Mouse (Mus musculus): ENCODE data around the gene Ang. TPM values are rescaled to one million over a fixed set of nuclear protein-coding genes. Genes with fewer than 3 reads are reported as not detected.

Ang gene
- total and polyA plus RNA-seq, 3 experiments, result 0.44 to 2.2 (median 1.2) TPM

- in situ Hi-C loops (cut with MboI; ENCODE audit: low pct_ligation_motif_present, low pct_unique_long_range_greater_than_20kb, low sequenced_read_pairs), result no loop called here
- H3K79me2 ChIP-seq (replicated peaks; ENCODE audit: control insufficient read depth, extremely low read depth, insufficient read depth, poor library complexity, severe bottlenecking), result no peaks in the 10 kb centered on the region
- no peaks in the 10 kb centered on the region for H3K36me3 ChIP-seq (replicated peaks in 1 of 2; ENCODE audit: control insufficient read depth in 1 of 2, insufficient read depth in 1 of 2, low read length in 1 of 2)
- peaks cover 5% of the 10 kb centered on the region for H3K27me3 ChIP-seq (replicated peaks)
- dilution Hi-C loops (cut with MboI; ENCODE audit: extremely low pct_ligation_motif_present, extremely low pct_unique_long_range_greater_than_20kb, low sequenced_read_pairs), result no loop called here
- no peak overlapping the region for H3K4me2 ChIP-seq (ENCODE audit: insufficient read depth, low read depth, poor library complexity, severe bottlenecking)
- H3K4me3 ChIP-seq (replicated peaks in 1 of 3; ENCODE audit: low read depth in 2 of 3, low read length in 2 of 3, poor library complexity in 1 of 3), result no peak overlapping the region
- no peaks in the 10 kb centered on the region for H3K9me3 ChIP-seq (replicated peaks; ENCODE audit: low read length)
- no peak for DNase-seq (ENCODE audit: extremely low read depth)
- TF ChIP-seq KAT2A (IDR thresholded peaks at IDR 0.05; ENCODE audit: insufficient replicate concordance, low read length) (no peak), UBTF (IDR thresholded peaks at IDR 0.05; ENCODE audit: low read depth, low read length) (no peak), ELF1 (IDR thresholded peaks at IDR 0.05; ENCODE audit: low read depth, low read length) (no peak), RAD21 (IDR thresholded peaks at IDR 0.05; ENCODE audit: low read depth, low read length) (no peak), GABPA (IDR thresholded peaks at IDR 0.05; ENCODE audit: insufficient replicate concordance, low read depth, low read length) (no peak), TCF12 (IDR thresholded peaks at IDR 0.05; ENCODE audit: low read depth, low read length) (no peak), PAX5 (IDR thresholded peaks at IDR 0.05; ENCODE audit: low read length) (no peak), ZMIZ1 (IDR thresholded peaks at IDR 0.05; ENCODE audit: low read depth, low read length) (no peak), POLR2AphosphoS2 (IDR thresholded peaks at IDR 0.05; ENCODE audit: low read depth, low read length) (no peak), HCFC1 (IDR thresholded peaks at IDR 0.05; ENCODE audit: low read depth, low read length) (no peak), CHD1 (IDR thresholded peaks at IDR 0.05; ENCODE audit: low read depth, low read length) (no peak), ETS1 (conservative IDR thresholded peaks at IDR 0.05; ENCODE audit: low read depth, low read length) (no peak), ZNF384 (IDR thresholded peaks at IDR 0.05; ENCODE audit: low read depth, low read length) (no peak), RCOR1 (conservative IDR thresholded peaks at IDR 0.05; ENCODE audit: low read depth, low read length) (no peak), POLR2A (IDR thresholded peaks at IDR 0.05; ENCODE audit: low read depth, low read length) (no peak)
- no peak overlapping the region for H3K27ac ChIP-seq (ENCODE audit: insufficient read depth, low read depth)
- no peak overlapping the region for H3K9ac ChIP-seq (ENCODE audit: insufficient read depth, low read depth)
- H3K4me1 ChIP-seq (ENCODE audit: control insufficient read depth in 1 of 2, insufficient read depth in 2 of 2), result peaks cover 3 to 29% of the 10 kb centered on the region in 2 experiments; a peak in 3 of 4 replicates
Measured at GRCm38 (mm10) chr14:51085911-51086310, 5.0 kb upstream of the Ang start.

- H3K4me2 ChIP-seq (ENCODE audit: insufficient read depth, low read depth, poor library complexity, severe bottlenecking), result peak overlapping the region; percentile 93
- H3K27ac ChIP-seq (ENCODE audit: insufficient read depth, low read depth), result no peak overlapping the region
- dilution Hi-C loops (cut with MboI; ENCODE audit: extremely low pct_ligation_motif_present, extremely low pct_unique_long_range_greater_than_20kb, low sequenced_read_pairs) (no loop called here), in situ Hi-C loops (cut with MboI; ENCODE audit: low pct_ligation_motif_present, low pct_unique_long_range_greater_than_20kb, low sequenced_read_pairs) (no loop called here)
- H3K9ac ChIP-seq (ENCODE audit: insufficient read depth, low read depth), result peak overlapping the region; percentile 48; the same call in 1 of the 2 replicates
- DNase-seq (ENCODE audit: extremely low read depth), result peak; percentile 20
- TF ChIP-seq RCOR1 (conservative IDR thresholded peaks at IDR 0.05; ENCODE audit: low read depth, low read length) (no peak), MXI1 (IDR thresholded peaks at IDR 0.05; ENCODE audit: low read depth, low read length) (peak; percentile 34; the same call in 1 of the 2 replicates), ZNF384 (IDR thresholded peaks at IDR 0.05; ENCODE audit: low read depth, low read length) (peak; percentile 93), CHD1 (IDR thresholded peaks at IDR 0.05; ENCODE audit: low read depth, low read length) (peak; percentile 39; the same call in 1 of the 2 replicates)
- H3K4me1 ChIP-seq (ENCODE audit: control insufficient read depth in 1 of 2, insufficient read depth in 2 of 2), result peaks cover 0 to 27% of the 10 kb centered on the region in 2 experiments; a peak in 2 of 4 replicates
- peak overlapping the region in 2 of 3 experiments; percentile 66 to 90 for H3K4me3 ChIP-seq (replicated peaks in 1 of 3; ENCODE audit: low read depth in 2 of 3, low read length in 2 of 3, poor library complexity in 1 of 3)
- peaks cover 2% of the 10 kb centered on the region for H3K27me3 ChIP-seq (replicated peaks)
- H3K36me3 ChIP-seq (replicated peaks in 1 of 2; ENCODE audit: control insufficient read depth in 1 of 2, insufficient read depth in 1 of 2, low read length in 1 of 2), result no peaks in the 10 kb centered on the region
- H3K9me3 ChIP-seq (replicated peaks; ENCODE audit: low read length), result no peaks in the 10 kb centered on the region
- H3K79me2 ChIP-seq (replicated peaks; ENCODE audit: control insufficient read depth, extremely low read depth, insufficient read depth, poor library complexity, severe bottlenecking), result no peaks in the 10 kb centered on the region
Measured at GRCm38 (mm10) chr14:51087762-51088161, 3.2 kb upstream of the Ang start.

Data from CH12.LX (cell line).